Mouse (Mus musculus): ENCODE measurements around the gene Krt9. TPM values are rescaled to one million over a fixed set of nuclear protein-coding genes. Genes with fewer than 3 reads are reported as not detected.

The Krt9 gene
- not detected in 2 replicates for polyA plus RNA-seq (2012; rRNA removed)

DNA sequence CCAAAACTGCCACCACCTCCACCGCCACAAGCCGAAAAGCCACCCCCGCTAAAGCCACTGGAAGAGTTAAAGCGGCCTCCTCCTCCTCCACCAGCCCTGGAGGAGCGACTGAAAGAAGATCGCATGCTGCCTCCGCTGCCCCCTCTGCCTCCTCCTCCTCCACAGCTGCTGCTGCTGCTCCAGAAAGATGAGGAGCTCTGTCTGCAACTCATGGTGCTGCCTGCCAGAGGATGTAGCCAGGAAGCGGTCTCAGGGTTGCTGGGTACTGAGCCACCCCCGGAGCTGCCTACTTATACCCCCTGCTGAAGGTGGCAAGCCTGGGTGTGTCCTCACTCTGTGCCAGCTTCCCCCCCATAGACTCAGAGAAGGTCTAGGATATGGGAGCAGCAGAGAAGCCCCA is at the start of gene Krt9:
Gene Krt9, minus strand, starts transcription at position 255 of the 400 bp plus-strand sequence.

DNA sequence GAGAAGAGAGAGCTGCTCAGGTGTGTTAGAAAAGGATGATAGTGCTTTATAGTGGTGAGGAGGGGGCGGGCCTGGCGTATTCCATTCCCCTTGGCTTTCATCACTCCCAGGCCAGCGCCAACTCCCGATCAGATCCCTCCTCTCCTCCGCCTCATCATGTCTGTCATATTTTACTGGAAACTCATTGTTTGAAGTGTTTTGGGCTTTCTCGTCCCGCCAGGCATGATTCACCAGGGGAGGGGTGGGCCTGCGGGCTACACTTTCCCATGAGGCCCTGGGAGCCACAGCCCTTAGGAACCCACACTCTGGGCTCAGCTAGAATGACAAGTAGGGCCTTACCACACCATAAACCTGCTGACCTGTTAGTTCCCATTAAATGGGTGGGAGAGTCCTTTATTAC is 14.5 kb upstream of the Krt9 start, which contains the start of gene Krt14:
Gene Krt14, minus strand, starts transcription at position 51 of the 400 bp plus-strand sequence.

DNA sequence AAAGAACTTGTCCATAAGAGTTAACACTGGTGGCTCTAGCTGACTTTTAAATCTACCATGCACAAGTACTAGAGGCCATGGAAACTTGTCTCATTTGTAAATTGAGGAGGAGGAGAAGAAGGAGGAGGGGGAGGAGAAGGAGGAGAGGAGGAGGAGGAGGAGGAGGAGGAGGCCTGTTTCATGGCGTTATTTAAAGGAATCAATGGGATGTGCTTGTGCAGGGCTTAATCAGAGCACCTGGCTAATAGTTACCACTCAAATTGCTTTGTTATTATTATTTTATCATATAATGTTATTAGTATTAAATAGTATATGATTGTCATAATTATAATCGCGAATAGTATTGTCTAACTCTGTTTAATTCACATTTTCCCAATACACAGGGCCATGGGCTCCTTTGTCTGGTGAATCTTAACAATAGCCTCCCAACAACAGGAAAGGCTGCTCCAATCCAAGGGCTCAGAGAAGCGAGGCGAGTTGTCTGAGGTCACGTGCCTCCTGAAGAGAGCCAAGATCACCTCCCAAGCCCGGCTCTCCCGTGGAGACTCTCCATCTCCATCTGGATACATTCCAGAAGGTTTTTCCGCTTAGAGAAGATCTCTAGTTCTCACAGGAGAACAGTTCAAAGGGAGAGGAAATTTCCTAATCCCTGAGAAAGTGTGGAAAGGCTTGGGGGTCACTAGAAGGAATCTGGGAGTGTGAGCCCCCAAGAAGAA is 44.3 kb downstream of the Krt9 start, which contains the start of gene Krt19:
Gene Krt19, minus strand, starts transcription at position 51 of the 716 bp plus-strand sequence.

Other genes with a start within 250 kb of the Krt9 start
- not detected in 2 replicates for gene Krtap9-5, start 244.8 kb downstream of the Krt9 start, polyA plus RNA-seq (2012; rRNA removed)
- not detected in 2 replicates for gene Krtap29-1, start 214.2 kb downstream of the Krt9 start, polyA plus RNA-seq (2012; rRNA removed)
- gene Krtap16-1, start 206.6 kb downstream of the Krt9 start, polyA plus RNA-seq (2012; rRNA removed), result not detected in 2 replicates
- 0.23 TPM in 1 of 2 replicates, not detected in the other for gene Krtap17-1, start 199.3 kb downstream of the Krt9 start, polyA plus RNA-seq (2012; rRNA removed)
- gene Krt33a, start 177.0 kb downstream of the Krt9 start, polyA plus RNA-seq (2012; rRNA removed), result not detected in 2 replicates
- gene Krt33b, start 163.4 kb downstream of the Krt9 start, polyA plus RNA-seq (2012; rRNA removed), result not detected in 2 replicates
- not detected in 2 replicates for gene Krt34, start 151.7 kb downstream of the Krt9 start, polyA plus RNA-seq (2012; rRNA removed)
- not detected in 2 replicates for gene Krt31, start 142.7 kb downstream of the Krt9 start, polyA plus RNA-seq (2012; rRNA removed)
- not detected in 2 replicates for gene Krt32, start 105.0 kb downstream of the Krt9 start, polyA plus RNA-seq (2012; rRNA removed)
- gene Krt35, start 97.0 kb downstream of the Krt9 start, polyA plus RNA-seq (2012; rRNA removed), result 0.07 TPM in 1 of 2 replicates, not detected in the other
- gene Krt36, start 87.6 kb downstream of the Krt9 start, polyA plus RNA-seq (2012; rRNA removed), result 0.52 and 1.2 TPM in 2 replicates
- 1.1 and 1.3 TPM in 2 replicates for gene Krt13, start 71.7 kb downstream of the Krt9 start, polyA plus RNA-seq (2012; rRNA removed)
- gene Krt15, start 57.3 kb downstream of the Krt9 start, polyA plus RNA-seq (2012; rRNA removed), result 0.51 and 0.58 TPM in 2 replicates
- 323 and 438 TPM in 2 replicates for gene Krt19, start 44.6 kb downstream of the Krt9 start, polyA plus RNA-seq (2012; rRNA removed)
- 0.15 and 0.37 TPM in 2 replicates for gene Krt14, start 14.3 kb upstream of the Krt9 start, polyA plus RNA-seq (2012; rRNA removed)
- gene Krt16, start 55.7 kb upstream of the Krt9 start, polyA plus RNA-seq (2012; rRNA removed), result not detected in 2 replicates
- gene Krt17, start 67.8 kb upstream of the Krt9 start, polyA plus RNA-seq (2012; rRNA removed), result 1.3 and 2.0 TPM in 2 replicates
- gene Krt42, start 76.6 kb upstream of the Krt9 start, polyA plus RNA-seq (2012; rRNA removed), result not detected in 2 replicates
- gene Eif1, start 126.6 kb upstream of the Krt9 start, polyA plus RNA-seq (2012; rRNA removed), result 84.8 and 87.3 TPM in 2 replicates
- not detected in 2 replicates for gene Gast, start 141.2 kb upstream of the Krt9 start, polyA plus RNA-seq (2012; rRNA removed)
- gene Hap1, start 162.9 kb upstream of the Krt9 start, polyA plus RNA-seq (2012; rRNA removed), result 8.1 and 8.9 TPM in 2 replicates
- 228 and 323 TPM in 2 replicates for gene Jup, start 204.5 kb upstream of the Krt9 start, polyA plus RNA-seq (2012; rRNA removed)
- 234 and 294 TPM in 2 replicates for gene P3h4, start 221.6 kb upstream of the Krt9 start, polyA plus RNA-seq (2012; rRNA removed)
- 206 and 218 TPM in 2 replicates for gene Fkbp10, start 222.5 kb upstream of the Krt9 start, polyA plus RNA-seq (2012; rRNA removed)
- 67.6 and 90.0 TPM in 2 replicates for gene Nt5c3b, start 248.6 kb upstream of the Krt9 start, polyA plus RNA-seq (2012; rRNA removed)
- 0.35 and 0.58 TPM in 2 replicates for gene Klhl10, start 248.7 kb upstream of the Krt9 start, polyA plus RNA-seq (2012; rRNA removed)